Mouse (Mus musculus) cortical plate, adult 2 months (tissue): Measurements from ENCODE around the gene Ppm1e. TPM values are rescaled to one million over a fixed set of nuclear protein-coding genes. Genes with fewer than 3 reads are reported as not detected.

Experiments used
- H3K27ac ChIP-seq: fragments of 200-500 bp; 2 replicates; pipeline ENCODE4 v1.5.1; 2012; ENCODE audit warnings: low read length, control low read depth, inconsistent platforms; ENCODE audit not compliant: insufficient read depth
- H3K4me1 ChIP-seq: fragments of 200-500 bp; 2 replicates; pipeline ENCODE4 v1.6.1; 2011; ENCODE audit warnings: low read length; ENCODE audit not compliant: control insufficient read depth, insufficient read depth
- H3K4me3 ChIP-seq: fragments of 200-500 bp; 2 replicates; pipeline ENCODE4 v1.5.1; 2011; ENCODE audit warnings: mild to moderate bottlenecking, low read length, control low read depth; ENCODE audit not compliant: insufficient read depth
- CTCF ChIP-seq: fragments of 200-500 bp; IDR thresholded peaks from 2 replicates; pipeline ENCODE4 v1.5.1; 2011; ENCODE audit warnings: mild to moderate bottlenecking, control low read depth, low read length; ENCODE audit not compliant: insufficient read depth; ENCODE audit errors: extremely low read depth
- POLR2A ChIP-seq: fragments of 200-500 bp; IDR thresholded peaks from 2 replicates; pipeline ENCODE4 v1.6.1; 2011; ENCODE audit warnings: mild to moderate bottlenecking, low read length, control low read depth; ENCODE audit not compliant: insufficient read depth; ENCODE audit errors: extremely low read depth
- polyA plus RNA-seq: library from polyadenylated mRNA; depleted of rRNA; stranded (reverse); fragments of >200 nt; gene quantifications from 2 replicates; pipeline ENCODE4 v1.2.3, GENCODE M21; 2012; rRNA removed

The Ppm1e gene
- polyA plus RNA-seq, 1 experiment, result 63.1 TPM

DNA sequence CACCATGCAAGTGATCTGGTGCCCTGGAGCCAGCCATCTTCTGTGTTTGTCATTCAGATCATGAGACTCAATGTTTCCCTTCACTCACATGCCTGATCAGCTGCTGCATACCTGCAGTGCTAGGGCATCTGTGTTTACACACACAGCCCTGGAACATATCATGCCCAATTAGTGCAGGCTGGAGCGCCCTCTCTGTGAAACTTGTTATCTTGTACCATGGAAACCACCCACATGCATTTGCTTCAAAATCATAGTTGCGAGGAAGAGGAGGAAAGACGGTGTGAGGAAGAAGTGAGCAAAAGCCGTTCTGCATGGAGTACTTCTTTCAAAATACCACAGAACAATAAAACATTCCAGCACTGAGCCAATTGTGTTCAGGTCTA, 118.0 kb downstream of the Ppm1e start:
- Histone ChIP-seq H3K27ac (peak overlapping the region; percentile 57), H3K4me1 (peaks cover 17% of the 10 kb centered on the region), H3K4me3 (no peak overlapping the region)
- no peak for TF ChIP-seq POLR2A
- TF ChIP-seq CTCF, result no peak

GRCm38 (mm10) chr11:87240141-87240832, 118.5 kb downstream of the Ppm1e start:
- TF ChIP-seq CTCF, result no peak
- no peak for TF ChIP-seq POLR2A
- H3K27ac ChIP-seq, result peak overlapping the region; percentile 57
- H3K4me1 ChIP-seq, result peaks cover 18% of the 10 kb centered on the region
- no peak overlapping the region for H3K4me3 ChIP-seq

DNA sequence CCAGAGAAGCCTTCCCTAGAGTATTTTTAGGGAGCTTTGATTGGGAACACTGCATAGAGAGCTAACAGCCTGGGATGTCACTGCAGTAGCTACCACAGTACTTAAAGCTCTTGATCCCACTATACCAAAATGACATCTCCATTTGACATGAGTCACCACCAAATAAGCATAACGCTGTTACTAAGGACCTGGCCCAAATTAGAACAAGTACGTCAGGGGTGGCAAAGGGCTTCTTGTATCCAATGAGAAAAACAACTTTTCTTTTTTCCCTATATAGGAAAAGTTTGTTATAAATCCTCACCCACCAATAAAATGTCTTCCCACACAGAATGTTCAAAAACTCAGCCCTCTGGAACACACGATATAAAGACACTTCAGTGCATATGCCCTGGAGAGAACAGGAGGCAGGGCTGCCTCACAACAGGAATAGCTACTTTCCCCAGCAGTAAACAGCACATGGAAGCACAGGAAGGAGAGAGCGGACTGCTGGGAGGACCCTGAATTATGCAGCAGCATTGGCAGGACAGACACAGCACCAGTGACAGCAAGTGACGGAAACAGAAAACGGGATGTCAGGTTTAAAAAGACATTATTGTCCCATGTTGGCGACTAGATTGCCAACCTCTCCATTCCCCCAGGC, 119.8 kb downstream of the Ppm1e start:
- TF ChIP-seq CTCF (no peak), POLR2A (0 out of 2 replicates have a peak, but pooled peaks have one; percentile 31)
- Histone ChIP-seq H3K4me1 (peaks cover 22% of the 10 kb centered on the region), H3K27ac (peak overlapping the region; percentile 18; the same call in 1 of the 2 replicates), H3K4me3 (no peak overlapping the region)

GRCm38 (mm10) chr11:87235486-87235872, 123.3 kb downstream of the Ppm1e start:
- TF ChIP-seq POLR2A (no peak), CTCF (no peak)
- H3K4me3 ChIP-seq, result no peak overlapping the region
- peak overlapping the region; percentile 56 for H3K27ac ChIP-seq
- H3K4me1 ChIP-seq, result peaks cover 18% of the 10 kb centered on the region

GRCm38 (mm10) chr11:87234743-87235485, 123.9 kb downstream of the Ppm1e start:
- Histone ChIP-seq H3K4me3 (no peak overlapping the region), H3K27ac (peak overlapping the region; percentile 56), H3K4me1 (peaks cover 15% of the 10 kb centered on the region)
- TF ChIP-seq CTCF, result no peak
- no peak for TF ChIP-seq POLR2A

DNA sequence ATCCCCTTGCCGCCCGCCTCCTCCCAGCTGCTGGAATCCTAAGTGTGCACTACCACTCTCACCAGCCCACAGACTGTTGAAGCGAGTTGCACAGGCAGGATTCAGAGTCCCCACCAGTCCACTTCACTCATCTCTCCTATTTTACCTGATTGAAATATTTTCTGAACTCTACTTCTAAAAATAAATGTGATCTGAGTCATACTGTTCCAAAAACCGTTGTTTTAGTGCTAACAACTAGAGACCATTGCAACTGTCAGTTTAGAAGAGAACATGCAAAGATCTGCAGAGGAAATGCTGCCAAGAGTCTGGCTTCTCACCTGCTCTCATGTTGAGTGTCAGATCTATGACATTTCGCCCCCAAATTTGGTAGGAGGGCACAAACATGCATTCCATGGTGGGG, 125.4 kb downstream of the Ppm1e start:
- H3K4me3 ChIP-seq, result no peak overlapping the region
- peaks cover 10% of the 10 kb centered on the region for H3K4me1 ChIP-seq
- no peak overlapping the region for H3K27ac ChIP-seq
- TF ChIP-seq POLR2A (no peak), CTCF (no peak)

GRCm38 (mm10) chr11:87227056-87227455, 131.8 kb downstream of the Ppm1e start:
- no peak for TF ChIP-seq CTCF
- TF ChIP-seq POLR2A, result no peak

GRCm38 (mm10) chr11:87222686-87223085, 136.1 kb downstream of the Ppm1e start:
- Histone ChIP-seq H3K4me1 (no peaks in the 10 kb centered on the region), H3K27ac (no peak overlapping the region), H3K4me3 (no peak overlapping the region)
- TF ChIP-seq POLR2A, result no peak
- TF ChIP-seq CTCF, result no peak

More at GRCm38 (mm10) chr11:87227056-87227455, 131.8 kb downstream of the Ppm1e start:
- Histone ChIP-seq H3K4me3 (no peak overlapping the region), H3K4me1 (no peaks in the 10 kb centered on the region), H3K27ac (no peak overlapping the region)

GRCm38 (mm10) chr11:87212313-87212712, 146.5 kb downstream of the Ppm1e start:
- TF ChIP-seq POLR2A (no peak), CTCF (no peak)
- Histone ChIP-seq H3K4me1 (no peaks in the 10 kb centered on the region), H3K27ac (no peak overlapping the region)

More at GRCm38 (mm10) chr11:87212313-87212712, 146.5 kb downstream of the Ppm1e start:
- H3K4me3 ChIP-seq, result no peak overlapping the region

Other genes with a start within 250 kb of the Ppm1e start
- 13.9 and 14.8 TPM in 2 replicates for gene Ska2, start 249.8 kb downstream of the Ppm1e start, polyA plus RNA-seq
- 152 and 156 TPM in 2 replicates for gene Trim37, start 231.9 kb downstream of the Ppm1e start, polyA plus RNA-seq
- gene Rad51c, start 45.9 kb upstream of the Ppm1e start, polyA plus RNA-seq, result 3.0 and 3.3 TPM in 2 replicates
- 0.26 and 0.48 TPM in 2 replicates for gene Tex14, start 46.0 kb upstream of the Ppm1e start, polyA plus RNA-seq
- gene Gm11492, start 207.6 kb upstream of the Ppm1e start, polyA plus RNA-seq, result 0.06 and 0.13 TPM in 2 replicates
- gene Sept4, start 209.9 kb upstream of the Ppm1e start, polyA plus RNA-seq, result 424 and 429 TPM in 2 replicates
- 46.0 and 47.0 TPM in 2 replicates for gene Mtmr4, start 233.1 kb upstream of the Ppm1e start, polyA plus RNA-seq